Mouse (Mus musculus): ENCODE measurements around the gene Dock6.

DNA sequence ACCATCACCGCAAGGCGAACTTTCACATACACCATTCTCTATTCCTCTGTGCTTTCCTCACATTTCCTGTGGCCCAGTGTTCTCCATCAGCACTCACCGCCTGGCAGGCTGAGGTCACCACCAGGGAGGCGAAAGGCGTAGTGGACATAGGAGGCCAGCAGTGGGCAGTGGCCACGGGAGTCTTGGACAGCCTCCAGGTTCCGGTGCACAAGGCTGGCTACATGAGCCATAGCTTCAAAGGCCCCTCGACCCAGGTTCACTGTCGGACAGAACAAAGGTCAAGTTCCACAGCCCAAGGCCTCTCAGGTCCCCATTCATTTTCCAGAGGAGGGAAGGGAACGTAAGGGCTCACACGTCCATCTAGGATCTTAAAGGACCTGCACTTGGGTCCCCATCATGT, 21.5 kb downstream of the Dock6 start:
- TF ChIP-seq CTCF (IDR thresholded peaks at IDR 0.05) (peak; percentile 30; the same call in 1 of the 2 replicates), EP300 (IDR thresholded peaks at IDR 0.05) (no peak)
